Mouse (Mus musculus): ENCODE data around the gene Tmem199. TPM values are rescaled to one million over a fixed set of nuclear protein-coding genes. Genes with fewer than 3 reads are reported as not detected.

The Tmem199 gene
- polyA plus RNA-seq, 1 experiment from 2014 or later, result 96.6 TPM

- Histone ChIP-seq H3K27ac (ENCODE audit: low read length) (no peak overlapping the region), H3K4me2 (ENCODE audit: low read length) (no peak overlapping the region), H3K4me3 (ENCODE audit: low read depth, low read length) (no peak overlapping the region), H3K4me1 (ENCODE audit: control insufficient read depth, insufficient read depth, low read length) (peaks cover 16% of the 10 kb centered on the region), H3K36me3 (ENCODE audit: control insufficient read depth, insufficient read depth, low read length) (peaks cover 2% of the 10 kb centered on the region; the same call in 1 of the 2 replicates), H3K9ac (ENCODE audit: low read depth, low read length) (no peak overlapping the region), H3K27me3 (ENCODE audit: control insufficient read depth, insufficient read depth, low read depth, low read length) (no peaks in the 10 kb centered on the region), H3K9me3 (replicated peaks; ENCODE audit: control insufficient read depth, low read length, poor library complexity, severe bottlenecking) (no peaks in the 10 kb centered on the region)
- 92% methylated on average over 2 of the region's 2 CpGs for WGBS
- no peak for ATAC-seq
These were observed 35.9 kb upstream of the Tmem199 start for GRCm38 (mm10) chr11:78547718-78548460.

GRCm38 (mm10) chr11:78545181-78545580, 33.2 kb upstream of the Tmem199 start:
- Histone ChIP-seq H3K36me3 (ENCODE audit: control insufficient read depth, insufficient read depth, low read length) (peaks cover 12% of the 10 kb centered on the region), H3K4me3 (ENCODE audit: low read depth, low read length) (no peak overlapping the region), H3K4me1 (ENCODE audit: control insufficient read depth, insufficient read depth, low read length) (peaks cover 13% of the 10 kb centered on the region), H3K9ac (ENCODE audit: low read depth, low read length) (no peak overlapping the region), H3K4me2 (ENCODE audit: low read length) (no peak overlapping the region), H3K27me3 (ENCODE audit: control insufficient read depth, insufficient read depth, low read depth, low read length) (no peaks in the 10 kb centered on the region), H3K27ac (ENCODE audit: low read length) (no peak overlapping the region), H3K9me3 (replicated peaks; ENCODE audit: control insufficient read depth, low read length, poor library complexity, severe bottlenecking) (no peaks in the 10 kb centered on the region)
- 76% methylated on average over 8 of the region's 8 CpGs for WGBS
- no peak for ATAC-seq

GRCm38 (mm10) chr11:78544449-78545111, 32.6 kb upstream of the Tmem199 start:
- Histone ChIP-seq H3K4me1 (ENCODE audit: control insufficient read depth, insufficient read depth, low read length) (peaks cover 10% of the 10 kb centered on the region), H3K4me3 (ENCODE audit: low read depth, low read length) (no peak overlapping the region), H3K9ac (ENCODE audit: low read depth, low read length) (no peak overlapping the region), H3K4me2 (ENCODE audit: low read length) (no peak overlapping the region), H3K36me3 (ENCODE audit: control insufficient read depth, insufficient read depth, low read length) (peaks cover 16% of the 10 kb centered on the region), H3K27me3 (ENCODE audit: control insufficient read depth, insufficient read depth, low read depth, low read length) (no peaks in the 10 kb centered on the region), H3K9me3 (replicated peaks; ENCODE audit: control insufficient read depth, low read length, poor library complexity, severe bottlenecking) (no peaks in the 10 kb centered on the region), H3K27ac (ENCODE audit: low read length) (no peak overlapping the region)
- ATAC-seq, result no peak
- 97% methylated on average over 7 of the region's 7 CpGs for WGBS

- WGBS, result 90% methylated on average over 3 of the region's 3 CpGs
- no peaks in the 10 kb centered on the region for H3K9me3 ChIP-seq (replicated peaks; ENCODE audit: control insufficient read depth, low read length, poor library complexity, severe bottlenecking)
- ATAC-seq, result no peak
- no peak overlapping the region for H3K4me3 ChIP-seq (ENCODE audit: low read depth, low read length)
- H3K4me1 ChIP-seq (ENCODE audit: control insufficient read depth, insufficient read depth, low read length), result peaks cover 16% of the 10 kb centered on the region
- H3K36me3 ChIP-seq (ENCODE audit: control insufficient read depth, insufficient read depth, low read length), result peaks cover 19% of the 10 kb centered on the region
- H3K4me2 ChIP-seq (ENCODE audit: low read length), result no peak overlapping the region
- no peak overlapping the region for H3K27ac ChIP-seq (ENCODE audit: low read length)
- no peaks in the 10 kb centered on the region for H3K27me3 ChIP-seq (ENCODE audit: control insufficient read depth, insufficient read depth, low read depth, low read length)
- no peak overlapping the region for H3K9ac ChIP-seq (ENCODE audit: low read depth, low read length)
These were observed 28.4 kb upstream of the Tmem199 start for GRCm38 (mm10) chr11:78540358-78540757.

- ATAC-seq, result no peak; the same call in 1 of the 2 replicates
- Histone ChIP-seq H3K36me3 (ENCODE audit: control insufficient read depth, insufficient read depth, low read length) (peaks cover 14% of the 10 kb centered on the region; the same call in 1 of the 2 replicates), H3K4me2 (ENCODE audit: low read length) (peak overlapping the region; percentile 91), H3K4me1 (ENCODE audit: control insufficient read depth, insufficient read depth, low read length) (peaks cover 29% of the 10 kb centered on the region), H3K4me3 (ENCODE audit: low read depth, low read length) (peak overlapping the region; percentile 67), H3K9me3 (replicated peaks; ENCODE audit: control insufficient read depth, low read length, poor library complexity, severe bottlenecking) (no peaks in the 10 kb centered on the region), H3K27ac (ENCODE audit: low read length) (peak overlapping the region; percentile 92), H3K9ac (ENCODE audit: low read depth, low read length) (peak overlapping the region; percentile 83), H3K27me3 (ENCODE audit: control insufficient read depth, insufficient read depth, low read depth, low read length) (no peaks in the 10 kb centered on the region)
- WGBS, result 5% methylated on average over 14 of the region's 14 CpGs
These were observed 24.7 kb upstream of the Tmem199 start for GRCm38 (mm10) chr11:78536690-78537084.

- H3K27me3 ChIP-seq (ENCODE audit: control insufficient read depth, insufficient read depth, low read depth, low read length), result no peaks in the 10 kb centered on the region
- peak; percentile 98 for ATAC-seq
- H3K27ac ChIP-seq (ENCODE audit: low read length), result peak within 1 kb of the TSS; percentile 92
- H3K9me3 ChIP-seq (replicated peaks; ENCODE audit: control insufficient read depth, low read length, poor library complexity, severe bottlenecking), result no peaks in the 10 kb centered on the region
- H3K36me3 ChIP-seq (ENCODE audit: control insufficient read depth, insufficient read depth, low read length), result peaks cover 12% of the 10 kb centered on the region; the same call in 1 of the 2 replicates
- peak within 1 kb of the TSS; percentile 83 for H3K9ac ChIP-seq (ENCODE audit: low read depth, low read length)
- H3K4me2 ChIP-seq (ENCODE audit: low read length), result peak within 1 kb of the TSS; percentile 91
- peaks cover 29% of the 10 kb centered on the region for H3K4me1 ChIP-seq (ENCODE audit: control insufficient read depth, insufficient read depth, low read length)
- WGBS, result under 1% methylated on average over 52 of the region's 52 CpGs
- peak within 1 kb of the TSS; percentile 67 for H3K4me3 ChIP-seq (ENCODE audit: low read depth, low read length)
These were observed 24.2 kb upstream of the Tmem199 start, which contains the start of the genes Tnfaip1 and Ift20 for GRCm38 (mm10) chr11:78536080-78536689. TSS of gene Tnfaip1 (minus strand) at chr11:78536332. TSS of gene Ift20 (plus strand) at chr11:78536361.

GRCm38 (mm10) chr11:78535376-78536079, 23.6 kb upstream of the Tmem199 start:
- Histone ChIP-seq H3K36me3 (ENCODE audit: control insufficient read depth, insufficient read depth, low read length) (peaks cover 9% of the 10 kb centered on the region; the same call in 1 of the 2 replicates), H3K4me2 (ENCODE audit: low read length) (peak overlapping the region; percentile 69), H3K27me3 (ENCODE audit: control insufficient read depth, insufficient read depth, low read depth, low read length) (no peaks in the 10 kb centered on the region), H3K4me3 (ENCODE audit: low read depth, low read length) (peak overlapping the region; percentile 67), H3K9ac (ENCODE audit: low read depth, low read length) (peak overlapping the region; percentile 83), H3K9me3 (replicated peaks; ENCODE audit: control insufficient read depth, low read length, poor library complexity, severe bottlenecking) (no peaks in the 10 kb centered on the region), H3K27ac (ENCODE audit: low read length) (peak overlapping the region; percentile 92), H3K4me1 (ENCODE audit: control insufficient read depth, insufficient read depth, low read length) (peaks cover 29% of the 10 kb centered on the region)
- WGBS, result under 1% methylated on average over 23 of the region's 23 CpGs
- ATAC-seq, result peak; percentile 23

GRCm38 (mm10) chr11:78534516-78534915, 22.5 kb upstream of the Tmem199 start:
- H3K36me3 ChIP-seq (ENCODE audit: control insufficient read depth, insufficient read depth, low read length), result peaks cover 10% of the 10 kb centered on the region
- H3K9ac ChIP-seq (ENCODE audit: low read depth, low read length), result no peak overlapping the region
- H3K27ac ChIP-seq (ENCODE audit: low read length), result no peak overlapping the region
- no peak for ATAC-seq
- H3K4me2 ChIP-seq (ENCODE audit: low read length), result peak overlapping the region; percentile 69
- H3K9me3 ChIP-seq (replicated peaks; ENCODE audit: control insufficient read depth, low read length, poor library complexity, severe bottlenecking), result no peaks in the 10 kb centered on the region
- H3K27me3 ChIP-seq (ENCODE audit: control insufficient read depth, insufficient read depth, low read depth, low read length), result no peaks in the 10 kb centered on the region
- no peak overlapping the region for H3K4me3 ChIP-seq (ENCODE audit: low read depth, low read length)
- 90% methylated on average over 4 of the region's 4 CpGs for WGBS
- H3K4me1 ChIP-seq (ENCODE audit: control insufficient read depth, insufficient read depth, low read length), result peaks cover 29% of the 10 kb centered on the region
